Mouse (Mus musculus) cerebellum, adult 2 months (tissue): Measurements from ENCODE around the gene Slc17a6. TPM values are rescaled to one million over a fixed set of nuclear protein-coding genes. Genes with fewer than 3 reads are reported as not detected.
"Not testable (repeated sequence)": the region's sequence is repeated elsewhere in the genome, so short reads cannot be mapped to it uniquely, and the experiment has no call there.

Experiments used
- DNase-seq, 2 experiments: peaks; one replicate each; pipeline ENCODE4 v3.0.0; 2021
- H3K27ac ChIP-seq: fragments of 200-500 bp; 2 replicates; pipeline ENCODE4 v1.5.1; 2012; ENCODE audit warnings: low read length, control low read depth, inconsistent platforms; ENCODE audit not compliant: insufficient read depth
- H3K27me3 ChIP-seq: fragments of 200-500 bp; 2 replicates; pipeline ENCODE4 v1.6.1; 2012; ENCODE audit warnings: inconsistent platforms, mild to moderate bottlenecking, low read length, moderate library complexity; ENCODE audit not compliant: control insufficient read depth, insufficient read depth
- H3K4me1 ChIP-seq: fragments of 200-500 bp; 2 replicates; pipeline ENCODE4 v1.6.1; 2011; ENCODE audit warnings: low read length; ENCODE audit not compliant: control insufficient read depth, insufficient read depth
- H3K4me3 ChIP-seq: fragments of 200-500 bp; replicated peaks from 2 replicates; pipeline ENCODE3; 2011; ENCODE audit warnings: mild to moderate bottlenecking, low read depth, low read length, control low read depth; ENCODE audit not compliant: insufficient read depth
- CTCF ChIP-seq: fragments of 200-500 bp; IDR thresholded peaks from 2 replicates; pipeline ENCODE4 v1.5.1; 2011; ENCODE audit warnings: low read depth, mild to moderate bottlenecking, control low read depth, low read length, moderate library complexity, borderline replicate concordance; ENCODE audit not compliant: insufficient read depth
- POLR2A ChIP-seq: fragments of 200-500 bp; IDR thresholded peaks from 2 replicates; pipeline ENCODE4 v1.6.1; 2011; ENCODE audit warnings: low read length, control low read depth, borderline replicate concordance; ENCODE audit not compliant: insufficient read depth
- WGBS: fragments of 180-500 bp; shearing (Covaris S2); methylation state at CpG from one replicate; pipeline ENCODE4 v1.1.7; 2018; 5-methylcytosine and 5-hydroxymethylcytosine counted together
- polyA plus RNA-seq: library from polyadenylated mRNA; depleted of rRNA; stranded (reverse); fragments of >200 nt; gene quantifications from 2 replicates; pipeline ENCODE4 v1.2.3, GENCODE M21; 2012; rRNA removed

Slc17a6 gene
- polyA plus RNA-seq, 1 experiment, result 43.1 TPM

- DNase-seq, result peak in 1 of 2 experiments; percentile 3
- Histone ChIP-seq H3K27me3 (no peaks in the 10 kb centered on the region), H3K4me3 (no peak overlapping the region), H3K4me1 (no peaks in the 10 kb centered on the region), H3K27ac (no peak overlapping the region)
- no peak for TF ChIP-seq POLR2A
- no peak for TF ChIP-seq CTCF
- WGBS, result 11% methylated on average over 4 of the region's 4 CpGs
Measured at GRCm38 (mm10) chr7:51694452-51694851, 72.6 kb downstream of the Slc17a6 start.

- TF ChIP-seq POLR2A (no peak), CTCF (no peak)
- H3K27ac ChIP-seq, result no peak overlapping the region
- no peaks in the 10 kb centered on the region for H3K4me1 ChIP-seq
- no peak for DNase-seq
- 88% methylated on average over 3 of the region's 3 CpGs for WGBS
- no peaks in the 10 kb centered on the region for H3K27me3 ChIP-seq
- H3K4me3 ChIP-seq, result no peak overlapping the region
Measured at GRCm38 (mm10) chr7:51709508-51709907, 87.7 kb downstream of the Slc17a6 start.

- not testable (repeated sequence) for H3K27me3 ChIP-seq, DNase-seq, H3K4me1 ChIP-seq, H3K4me3 ChIP-seq, H3K27ac ChIP-seq
- WGBS, result 83% methylated on average over 3 of the region's 3 CpGs
Measured at GRCm38 (mm10) chr7:51710346-51710745, 88.5 kb downstream of the Slc17a6 start.

DNA sequence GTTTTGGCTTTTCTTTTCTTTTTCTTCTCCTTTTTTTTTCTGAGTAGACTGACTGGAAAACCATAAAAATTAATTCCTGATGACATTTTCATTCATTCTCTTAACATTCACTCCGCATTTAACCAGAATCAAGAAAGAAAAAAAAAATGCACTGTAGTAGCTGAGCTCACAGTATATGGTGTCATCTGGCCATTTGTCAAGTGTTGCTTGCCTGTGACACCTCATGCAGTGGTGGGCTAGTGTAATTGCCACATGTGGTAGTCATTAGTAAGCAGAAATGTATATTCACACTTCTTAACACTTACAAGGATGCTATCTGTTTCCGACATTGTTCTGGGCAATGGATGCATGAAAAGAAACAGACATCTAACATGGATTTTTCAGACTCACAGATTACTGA, 94.0 kb downstream of the Slc17a6 start:
- no peaks in the 10 kb centered on the region for H3K4me1 ChIP-seq
- no peaks in the 10 kb centered on the region for H3K27me3 ChIP-seq
- 95% methylated on average over 2 of the region's 2 CpGs for WGBS
- no peak overlapping the region for H3K27ac ChIP-seq
- H3K4me3 ChIP-seq, result no peak overlapping the region
- DNase-seq, result no peak
- TF ChIP-seq POLR2A (no peak), CTCF (no peak)

Other genes starting within 250 kb of the Slc17a6 start
- gene Ano5, start 111.0 kb upstream of the Slc17a6 start, polyA plus RNA-seq, result 0.95 and 1.0 TPM in 2 replicates
- gene Gas2, start 240.0 kb downstream of the Slc17a6 start, polyA plus RNA-seq, result 9.8 and 11.1 TPM in 2 replicates
- gene Fancf, start 240.3 kb downstream of the Slc17a6 start, polyA plus RNA-seq, result 6.1 and 6.9 TPM in 2 replicates